Mouse (Mus musculus): Measurements from ENCODE around the gene Ccdc175. TPM values are rescaled to one million over a fixed set of nuclear protein-coding genes. Genes with fewer than 3 reads are reported as not detected.

Ccdc175 gene
- total and polyA plus RNA-seq, 2 experiments from 2014 or later: not detected

DNA sequence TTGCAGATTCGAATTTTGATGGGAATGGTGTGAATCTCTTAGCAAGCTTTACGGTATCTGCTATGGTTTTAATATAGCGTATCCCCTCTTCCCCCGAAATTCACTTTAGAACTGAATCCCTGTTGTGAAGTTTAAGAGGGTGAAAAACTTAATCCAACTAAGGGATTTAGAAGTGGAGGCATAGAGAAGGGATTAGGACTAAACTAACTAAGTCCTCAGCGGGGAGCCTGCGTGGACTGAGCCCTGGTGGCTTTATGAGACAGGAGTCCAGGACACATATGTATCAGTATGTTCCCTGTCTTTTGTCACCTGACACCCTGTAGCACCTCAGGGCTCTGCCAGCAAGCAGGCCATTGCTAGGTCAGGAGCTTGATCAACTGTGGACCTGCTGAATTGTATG, 42.9 kb upstream of the Ccdc175 start:
- Histone ChIP-seq H3K4me2 (ENCODE audit: low read depth, low read length) (no peak overlapping the region), H3K36me3 (replicated peaks; ENCODE audit: control insufficient read depth, insufficient read depth, low read length) (no peaks in the 10 kb centered on the region), H3K9me3 (replicated peaks; ENCODE audit: control insufficient read depth, low read length) (no peaks in the 10 kb centered on the region), H3K27me3 (ENCODE audit: control insufficient read depth, insufficient read depth, low read length) (no peaks in the 10 kb centered on the region), H3K9ac (replicated peaks; ENCODE audit: low read depth, low read length) (no peak overlapping the region), H3K27ac (ENCODE audit: low read depth) (no peak overlapping the region), H3K4me1 (ENCODE audit: control insufficient read depth, insufficient read depth) (no peaks in the 10 kb centered on the region), H3K4me3 (ENCODE audit: low read depth, low read length) (no peak overlapping the region)
- DNase-seq (ENCODE audit: low spot score) (no peak), ATAC-seq (ENCODE audit: insufficient read depth, low read depth) (no peak)
- WGBS: 75% methylated on average over 6 of the region's 6 CpGs
- no peak for TF ChIP-seq EP300 (IDR thresholded peaks at IDR 0.05; ENCODE audit: low read depth)
- no peak for TF ChIP-seq CTCF (IDR thresholded peaks at IDR 0.05; ENCODE audit: low read depth)

DNA sequence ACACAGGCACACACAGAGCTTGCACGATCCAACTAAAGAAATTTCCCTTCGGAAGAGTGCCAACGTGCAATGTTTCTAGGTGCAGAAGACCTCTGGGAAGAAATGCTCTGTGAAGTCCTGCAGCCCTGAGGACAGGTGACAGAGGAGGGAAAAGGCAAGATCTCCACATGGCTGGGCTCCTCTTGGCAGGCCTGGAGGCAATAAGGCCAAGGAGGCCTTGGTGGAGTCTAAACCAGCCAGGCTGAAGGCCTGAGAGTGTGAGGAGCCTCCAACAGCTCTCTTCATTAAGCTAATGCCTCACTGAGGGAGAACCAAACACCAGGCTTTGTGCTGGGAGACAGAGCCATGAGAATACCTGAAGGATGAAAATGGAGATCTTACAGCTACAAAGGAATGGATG, 40.5 kb upstream of the Ccdc175 start:
- no peak for DNase-seq (ENCODE audit: low spot score)
- Histone ChIP-seq H3K4me1 (ENCODE audit: control insufficient read depth, insufficient read depth) (no peaks in the 10 kb centered on the region), H3K4me2 (ENCODE audit: low read depth, low read length) (no peak overlapping the region), H3K27ac (ENCODE audit: low read depth) (no peak overlapping the region), H3K9me3 (replicated peaks; ENCODE audit: control insufficient read depth, low read length) (no peaks in the 10 kb centered on the region), H3K9ac (replicated peaks; ENCODE audit: low read depth, low read length) (no peak overlapping the region), H3K4me3 (ENCODE audit: low read depth, low read length) (no peak overlapping the region), H3K36me3 (replicated peaks; ENCODE audit: control insufficient read depth, insufficient read depth, low read length) (no peaks in the 10 kb centered on the region), H3K27me3 (ENCODE audit: control insufficient read depth, insufficient read depth, low read length) (no peaks in the 10 kb centered on the region)
- TF ChIP-seq CTCF (IDR thresholded peaks at IDR 0.05; ENCODE audit: low read depth): no peak
- TF ChIP-seq EP300 (IDR thresholded peaks at IDR 0.05; ENCODE audit: low read depth): no peak
- WGBS: 90% methylated on average over 3 of the region's 3 CpGs
- no peak for ATAC-seq (ENCODE audit: insufficient read depth, low read depth)

DNA sequence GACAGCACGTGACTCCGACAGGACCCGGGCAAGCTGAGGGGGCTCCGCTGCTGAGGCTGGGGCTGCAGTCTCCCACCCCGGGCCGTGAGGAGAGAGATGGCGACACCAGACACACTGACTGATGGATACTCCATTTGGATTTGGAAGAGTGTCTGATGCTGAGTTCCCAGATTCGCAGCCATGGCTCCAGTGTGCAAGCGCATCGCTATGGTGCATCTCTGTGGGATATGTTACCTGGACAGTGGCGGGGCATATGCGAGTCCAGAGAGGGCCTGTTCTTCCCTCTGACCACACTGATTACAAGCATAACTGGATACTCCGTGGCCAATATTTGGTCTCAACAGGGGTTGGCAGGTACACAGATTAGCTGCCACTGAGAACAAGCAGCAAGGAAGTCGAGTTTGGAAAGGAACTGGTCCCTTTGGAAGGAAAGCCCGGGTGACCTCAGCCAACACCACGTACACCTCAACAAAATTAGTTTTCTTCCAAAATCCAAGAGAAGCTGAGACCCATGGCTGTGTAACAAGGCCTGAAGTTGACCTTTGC, 38.8 kb upstream of the Ccdc175 start:
- H3K4me3 ChIP-seq (ENCODE audit: low read depth, low read length): no peak overlapping the region
- no peaks in the 10 kb centered on the region for H3K27me3 ChIP-seq (ENCODE audit: control insufficient read depth, insufficient read depth, low read length)
- no peaks in the 10 kb centered on the region for H3K9me3 ChIP-seq (replicated peaks; ENCODE audit: control insufficient read depth, low read length)
- H3K9ac ChIP-seq (replicated peaks; ENCODE audit: low read depth, low read length): no peak overlapping the region
- H3K4me2 ChIP-seq (ENCODE audit: low read depth, low read length): no peak overlapping the region
- TF ChIP-seq CTCF (IDR thresholded peaks at IDR 0.05; ENCODE audit: low read depth) (no peak), EP300 (IDR thresholded peaks at IDR 0.05; ENCODE audit: low read depth) (no peak)
- 90% methylated on average over 16 of the region's 16 CpGs for WGBS
- H3K27ac ChIP-seq (ENCODE audit: low read depth): no peak overlapping the region
- no peaks in the 10 kb centered on the region for H3K4me1 ChIP-seq (ENCODE audit: control insufficient read depth, insufficient read depth)
- ATAC-seq (ENCODE audit: insufficient read depth, low read depth) (no peak), DNase-seq (ENCODE audit: low spot score) (no peak)
- no peaks in the 10 kb centered on the region for H3K36me3 ChIP-seq (replicated peaks; ENCODE audit: control insufficient read depth, insufficient read depth, low read length)

DNA sequence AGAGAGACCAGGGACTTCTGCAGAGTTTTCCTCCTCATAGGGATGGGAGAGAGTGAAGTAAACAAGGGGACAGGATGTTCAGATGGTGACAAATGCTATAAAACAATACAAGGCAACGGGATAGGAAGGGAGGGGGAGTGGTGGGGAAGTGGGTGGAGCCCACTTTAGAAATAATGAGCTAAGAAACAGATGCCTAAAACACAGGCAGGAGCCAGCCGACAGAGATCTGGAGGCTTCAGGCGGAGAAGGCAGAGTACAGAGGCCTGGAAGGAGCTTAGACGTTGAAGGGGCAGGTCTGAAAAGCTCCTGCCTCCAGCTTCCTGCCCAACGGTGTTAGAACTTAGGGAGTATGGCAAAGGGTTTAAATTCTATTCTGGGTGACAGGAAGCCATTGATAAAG, 28.7 kb upstream of the Ccdc175 start:
- no peak overlapping the region for H3K4me2 ChIP-seq (ENCODE audit: low read depth, low read length)
- H3K27me3 ChIP-seq (ENCODE audit: control insufficient read depth, insufficient read depth, low read length): no peaks in the 10 kb centered on the region
- peak; percentile 49 for DNase-seq (ENCODE audit: low spot score)
- TF ChIP-seq CTCF (IDR thresholded peaks at IDR 0.05; ENCODE audit: low read depth) (no peak), EP300 (IDR thresholded peaks at IDR 0.05; ENCODE audit: low read depth) (0 out of 2 replicates have a peak, but pooled peaks have one; percentile 30)
- H3K36me3 ChIP-seq (replicated peaks; ENCODE audit: control insufficient read depth, insufficient read depth, low read length): no peaks in the 10 kb centered on the region
- no peak overlapping the region for H3K9ac ChIP-seq (replicated peaks; ENCODE audit: low read depth, low read length)
- WGBS: 43% methylated on average over 5 of the region's 5 CpGs
- ATAC-seq (ENCODE audit: insufficient read depth, low read depth): peak; percentile 78
- H3K9me3 ChIP-seq (replicated peaks; ENCODE audit: control insufficient read depth, low read length): no peaks in the 10 kb centered on the region
- H3K27ac ChIP-seq (ENCODE audit: low read depth): peak overlapping the region; percentile 78
- no peaks in the 10 kb centered on the region for H3K4me1 ChIP-seq (ENCODE audit: control insufficient read depth, insufficient read depth)
- H3K4me3 ChIP-seq (ENCODE audit: low read depth, low read length): no peak overlapping the region

DNA sequence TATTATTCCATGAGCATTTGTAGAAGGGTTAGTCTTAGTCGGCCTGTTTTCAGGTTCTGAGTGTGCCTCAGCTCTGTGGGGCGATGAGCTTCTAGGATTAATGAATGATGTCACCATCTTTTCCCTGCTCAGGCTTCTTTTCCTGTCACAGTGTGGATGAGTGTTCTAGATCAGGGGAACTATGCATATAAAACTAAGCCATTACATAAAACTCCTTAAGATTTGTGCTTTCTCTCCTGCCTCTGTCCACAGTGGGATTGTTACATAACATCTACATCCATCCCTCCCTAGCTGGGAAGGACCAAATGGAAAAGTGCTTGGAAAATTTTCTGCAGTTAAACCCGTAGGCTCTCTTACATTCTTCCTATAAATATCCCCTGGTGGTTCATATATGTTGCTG, 16.0 kb upstream of the Ccdc175 start:
- no peak overlapping the region for H3K4me2 ChIP-seq (ENCODE audit: low read depth, low read length)
- TF ChIP-seq EP300 (IDR thresholded peaks at IDR 0.05; ENCODE audit: low read depth): no peak
- no peak for TF ChIP-seq CTCF (IDR thresholded peaks at IDR 0.05; ENCODE audit: low read depth)
- no peak overlapping the region for H3K4me3 ChIP-seq (ENCODE audit: low read depth, low read length)
- H3K36me3 ChIP-seq (replicated peaks; ENCODE audit: control insufficient read depth, insufficient read depth, low read length): no peaks in the 10 kb centered on the region
- H3K27me3 ChIP-seq (ENCODE audit: control insufficient read depth, insufficient read depth, low read length): no peaks in the 10 kb centered on the region
- ATAC-seq (ENCODE audit: insufficient read depth, low read depth) (no peak), DNase-seq (ENCODE audit: low spot score) (no peak)
- no peak overlapping the region for H3K9ac ChIP-seq (replicated peaks; ENCODE audit: low read depth, low read length)
- no peaks in the 10 kb centered on the region for H3K4me1 ChIP-seq (ENCODE audit: control insufficient read depth, insufficient read depth)
- WGBS: 84% methylated on average over 3 of the region's 3 CpGs
- no peak overlapping the region for H3K27ac ChIP-seq (ENCODE audit: low read depth)
- H3K9me3 ChIP-seq (replicated peaks; ENCODE audit: control insufficient read depth, low read length): no peaks in the 10 kb centered on the region

DNA sequence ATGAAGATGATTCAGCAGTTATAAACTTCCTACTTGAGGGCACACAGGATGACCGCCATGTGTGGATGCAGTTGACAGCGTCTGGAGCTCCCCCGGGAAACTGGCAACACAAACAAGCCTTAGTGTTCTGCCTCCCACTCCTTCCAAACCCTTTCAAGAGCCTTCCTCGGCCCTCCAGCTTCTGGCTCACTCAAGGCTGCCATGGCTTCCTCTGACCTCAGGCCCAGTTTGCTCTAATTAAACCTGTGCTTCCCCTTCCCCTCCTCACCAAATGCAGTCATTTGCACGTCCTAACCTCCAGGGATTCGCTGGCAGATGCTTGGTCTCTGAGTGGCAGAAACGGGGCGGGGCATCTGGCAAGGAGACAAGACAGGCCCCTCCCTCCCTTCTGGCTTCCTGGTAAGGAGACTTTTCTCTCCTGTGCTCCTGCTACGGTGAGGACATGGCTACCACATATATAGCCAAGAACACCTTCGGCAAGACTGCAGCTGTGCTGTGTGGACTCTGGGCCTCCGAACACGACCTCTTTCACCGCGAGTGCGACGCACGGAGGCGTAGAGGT, 13.2 kb upstream of the Ccdc175 start:
- ATAC-seq (ENCODE audit: insufficient read depth, low read depth): peak; percentile 81
- Histone ChIP-seq H3K4me2 (ENCODE audit: low read depth, low read length) (no peak overlapping the region), H3K27me3 (ENCODE audit: control insufficient read depth, insufficient read depth, low read length) (no peaks in the 10 kb centered on the region), H3K36me3 (replicated peaks; ENCODE audit: control insufficient read depth, insufficient read depth, low read length) (no peaks in the 10 kb centered on the region), H3K4me1 (ENCODE audit: control insufficient read depth, insufficient read depth) (no peaks in the 10 kb centered on the region), H3K4me3 (ENCODE audit: low read depth, low read length) (no peak overlapping the region), H3K9ac (replicated peaks; ENCODE audit: low read depth, low read length) (no peak overlapping the region), H3K27ac (ENCODE audit: low read depth) (peak overlapping the region; percentile 12), H3K9me3 (replicated peaks; ENCODE audit: control insufficient read depth, low read length) (no peaks in the 10 kb centered on the region)
- no peak for TF ChIP-seq CTCF (IDR thresholded peaks at IDR 0.05; ENCODE audit: low read depth)
- WGBS: 52% methylated on average over 18 of the region's 18 CpGs
- peak; percentile 24 for DNase-seq (ENCODE audit: low spot score)

Measured in heart, postnatal 0 days (tissue).